Mouse (Mus musculus): Measurements from ENCODE around the gene Gak. TPM values are rescaled to one million over a fixed set of nuclear protein-coding genes. Genes with fewer than 3 reads are reported as not detected.

Gene Gak
- polyA plus RNA-seq, 1 experiment from 2014 or later, result 45.5 TPM

- Histone ChIP-seq H3K27me3 (ENCODE audit: control insufficient read depth, insufficient read depth, low read length) (no peaks in the 10 kb centered on the region), H3K9me3 (replicated peaks; ENCODE audit: control insufficient read depth, low read length) (no peaks in the 10 kb centered on the region), H3K9ac (replicated peaks; ENCODE audit: low read length) (no peak overlapping the region), H3K27ac (replicated peaks; ENCODE audit: low read depth, low read length) (no peak overlapping the region), H3K4me1 (ENCODE audit: control insufficient read depth, insufficient read depth, low read length) (no peaks in the 10 kb centered on the region), H3K36me3 (replicated peaks; ENCODE audit: control insufficient read depth, insufficient read depth, low read depth, low read length) (peaks cover 3% of the 10 kb centered on the region; the same call in 1 of the 2 replicates), H3K4me3 (ENCODE audit: low read depth, low read length) (no peak overlapping the region), H3K4me2 (ENCODE audit: low read depth, low read length) (no peak overlapping the region)
- no peak for DNase-seq (ENCODE audit: low spot score)
- 92% methylated on average over 2 of the region's 2 CpGs for WGBS
- no peak for ATAC-seq (replicated peaks; ENCODE audit: insufficient number of reproducible peaks, low FRiP score, low TSS enrichment, low read depth)
These were observed 64.2 kb downstream of the Gak start for GRCm38 (mm10) chr5:108565381-108565780.

- no peak overlapping the region for H3K9ac ChIP-seq (replicated peaks; ENCODE audit: low read length)
- no peak overlapping the region for H3K4me2 ChIP-seq (ENCODE audit: low read depth, low read length)
- WGBS, result 89% methylated on average over 3 of the region's 3 CpGs
- H3K9me3 ChIP-seq (replicated peaks; ENCODE audit: control insufficient read depth, low read length), result no peaks in the 10 kb centered on the region
- no peaks in the 10 kb centered on the region for H3K27me3 ChIP-seq (ENCODE audit: control insufficient read depth, insufficient read depth, low read length)
- no peaks in the 10 kb centered on the region; the same call in 1 of the 2 replicates for H3K36me3 ChIP-seq (replicated peaks; ENCODE audit: control insufficient read depth, insufficient read depth, low read depth, low read length)
- no peak for DNase-seq (ENCODE audit: low spot score)
- ATAC-seq (replicated peaks; ENCODE audit: insufficient number of reproducible peaks, low FRiP score, low TSS enrichment, low read depth), result no peak
- H3K4me3 ChIP-seq (ENCODE audit: low read depth, low read length), result no peak overlapping the region
- no peak overlapping the region for H3K27ac ChIP-seq (replicated peaks; ENCODE audit: low read depth, low read length)
- H3K4me1 ChIP-seq (ENCODE audit: control insufficient read depth, insufficient read depth, low read length), result no peaks in the 10 kb centered on the region
These were observed 65.2 kb downstream of the Gak start for GRCm38 (mm10) chr5:108564346-108564745.

- WGBS, result 85% methylated on average over 2 of the region's 2 CpGs
- Histone ChIP-seq H3K9me3 (replicated peaks; ENCODE audit: control insufficient read depth, low read length) (no peaks in the 10 kb centered on the region), H3K4me1 (ENCODE audit: control insufficient read depth, insufficient read depth, low read length) (no peaks in the 10 kb centered on the region), H3K27me3 (ENCODE audit: control insufficient read depth, insufficient read depth, low read length) (no peaks in the 10 kb centered on the region), H3K9ac (replicated peaks; ENCODE audit: low read length) (no peak overlapping the region), H3K27ac (replicated peaks; ENCODE audit: low read depth, low read length) (no peak overlapping the region), H3K4me3 (ENCODE audit: low read depth, low read length) (no peak overlapping the region), H3K4me2 (ENCODE audit: low read depth, low read length) (no peak overlapping the region), H3K36me3 (replicated peaks; ENCODE audit: control insufficient read depth, insufficient read depth, low read depth, low read length) (no peaks in the 10 kb centered on the region)
- DNase-seq (ENCODE audit: low spot score) (no peak), ATAC-seq (replicated peaks; ENCODE audit: insufficient number of reproducible peaks, low FRiP score, low TSS enrichment, low read depth) (no peak)
These were observed 67.1 kb downstream of the Gak start for GRCm38 (mm10) chr5:108562483-108562882.

GRCm38 (mm10) chr5:108556986-108557385 is 72.6 kb downstream of the Gak start:
- Histone ChIP-seq H3K36me3 (replicated peaks; ENCODE audit: control insufficient read depth, insufficient read depth, low read depth, low read length) (no peaks in the 10 kb centered on the region), H3K4me2 (ENCODE audit: low read depth, low read length) (no peak overlapping the region)
- no peak for ATAC-seq (replicated peaks; ENCODE audit: insufficient number of reproducible peaks, low FRiP score, low TSS enrichment, low read depth)

GRCm38 (mm10) chr5:108554041-108554440 is 75.5 kb downstream of the Gak start:
- Histone ChIP-seq H3K9ac (replicated peaks; ENCODE audit: low read length) (no peak overlapping the region), H3K27ac (replicated peaks; ENCODE audit: low read depth, low read length) (no peak overlapping the region), H3K4me3 (ENCODE audit: low read depth, low read length) (no peak overlapping the region), H3K9me3 (replicated peaks; ENCODE audit: control insufficient read depth, low read length) (no peaks in the 10 kb centered on the region), H3K4me2 (ENCODE audit: low read depth, low read length) (no peak overlapping the region), H3K36me3 (replicated peaks; ENCODE audit: control insufficient read depth, insufficient read depth, low read depth, low read length) (no peaks in the 10 kb centered on the region), H3K4me1 (ENCODE audit: control insufficient read depth, insufficient read depth, low read length) (no peaks in the 10 kb centered on the region), H3K27me3 (ENCODE audit: control insufficient read depth, insufficient read depth, low read length) (peaks cover 13% of the 10 kb centered on the region)
- WGBS, result 55% methylated on average over 1 of the region's 1 CpGs
- DNase-seq (ENCODE audit: low spot score) (no peak), ATAC-seq (replicated peaks; ENCODE audit: insufficient number of reproducible peaks, low FRiP score, low TSS enrichment, low read depth) (no peak)

More at GRCm38 (mm10) chr5:108556986-108557385, 72.6 kb downstream of the Gak start:
- Histone ChIP-seq H3K27ac (replicated peaks; ENCODE audit: low read depth, low read length) (no peak overlapping the region), H3K4me1 (ENCODE audit: control insufficient read depth, insufficient read depth, low read length) (no peaks in the 10 kb centered on the region), H3K4me3 (ENCODE audit: low read depth, low read length) (no peak overlapping the region), H3K27me3 (ENCODE audit: control insufficient read depth, insufficient read depth, low read length) (no peaks in the 10 kb centered on the region), H3K9me3 (replicated peaks; ENCODE audit: control insufficient read depth, low read length) (no peaks in the 10 kb centered on the region), H3K9ac (replicated peaks; ENCODE audit: low read length) (no peak overlapping the region)
- DNase-seq (ENCODE audit: low spot score), result no peak
- WGBS, result 81% methylated on average over 4 of the region's 4 CpGs

- WGBS, result 2% methylated on average over 16 of the region's 16 CpGs
- H3K9ac ChIP-seq (replicated peaks; ENCODE audit: low read length), result no peak overlapping the region
- peak overlapping the region; percentile 62 for H3K4me2 ChIP-seq (ENCODE audit: low read depth, low read length)
- DNase-seq (ENCODE audit: low spot score), result peak; percentile 1
- no peak overlapping the region for H3K27ac ChIP-seq (replicated peaks; ENCODE audit: low read depth, low read length)
- H3K9me3 ChIP-seq (replicated peaks; ENCODE audit: control insufficient read depth, low read length), result no peaks in the 10 kb centered on the region
- ATAC-seq (replicated peaks; ENCODE audit: insufficient number of reproducible peaks, low FRiP score, low TSS enrichment, low read depth), result peak; percentile 35
- no peaks in the 10 kb centered on the region for H3K4me1 ChIP-seq (ENCODE audit: control insufficient read depth, insufficient read depth, low read length)
- no peaks in the 10 kb centered on the region for H3K36me3 ChIP-seq (replicated peaks; ENCODE audit: control insufficient read depth, insufficient read depth, low read depth, low read length)
- H3K4me3 ChIP-seq (ENCODE audit: low read depth, low read length), result peak overlapping the region; percentile 23
- H3K27me3 ChIP-seq (ENCODE audit: control insufficient read depth, insufficient read depth, low read length), result peaks cover 13% of the 10 kb centered on the region
These were observed 79.4 kb downstream of the Gak start for GRCm38 (mm10) chr5:108550207-108550594.

- DNase-seq (ENCODE audit: low spot score) (peak; percentile 86), ATAC-seq (replicated peaks; ENCODE audit: insufficient number of reproducible peaks, low FRiP score, low TSS enrichment, low read depth) (peak; percentile 72)
- Histone ChIP-seq H3K4me3 (ENCODE audit: low read depth, low read length) (peak within 1 kb of the TSS; percentile 23), H3K27me3 (ENCODE audit: control insufficient read depth, insufficient read depth, low read length) (peaks cover 13% of the 10 kb centered on the region), H3K27ac (replicated peaks; ENCODE audit: low read depth, low read length) (no peak within 1 kb of the TSS), H3K4me2 (ENCODE audit: low read depth, low read length) (peak within 1 kb of the TSS; percentile 62), H3K9me3 (replicated peaks; ENCODE audit: control insufficient read depth, low read length) (no peaks in the 10 kb centered on the region), H3K4me1 (ENCODE audit: control insufficient read depth, insufficient read depth, low read length) (no peaks in the 10 kb centered on the region), H3K9ac (replicated peaks; ENCODE audit: low read length) (no peak within 1 kb of the TSS), H3K36me3 (replicated peaks; ENCODE audit: control insufficient read depth, insufficient read depth, low read depth, low read length) (no peaks in the 10 kb centered on the region)
- WGBS, result 0% methylated on average over 54 of the region's 56 CpGs
These were observed 79.9 kb downstream of the Gak start, which contains the start of gene Cplx1 for GRCm38 (mm10) chr5:108549489-108550206. TSS of gene Cplx1 (minus strand) at chr5:108550024.

GRCm38 (mm10) chr5:108549137-108549488 is 80.4 kb downstream of the Gak start:
- DNase-seq (ENCODE audit: low spot score) (no peak), ATAC-seq (replicated peaks; ENCODE audit: insufficient number of reproducible peaks, low FRiP score, low TSS enrichment, low read depth) (no peak)
- no peak overlapping the region for H3K27ac ChIP-seq (replicated peaks; ENCODE audit: low read depth, low read length)
- 0 out of 2 replicates have a peak overlapping the region, but pooled peaks have one; percentile 62 for H3K4me2 ChIP-seq (ENCODE audit: low read depth, low read length)
- H3K36me3 ChIP-seq (replicated peaks; ENCODE audit: control insufficient read depth, insufficient read depth, low read depth, low read length), result no peaks in the 10 kb centered on the region
- H3K27me3 ChIP-seq (ENCODE audit: control insufficient read depth, insufficient read depth, low read length), result peaks cover 13% of the 10 kb centered on the region
- H3K4me3 ChIP-seq (ENCODE audit: low read depth, low read length), result peak overlapping the region; percentile 23; the same call in 1 of the 2 replicates
- 16% methylated on average over 7 of the region's 7 CpGs for WGBS
- H3K9ac ChIP-seq (replicated peaks; ENCODE audit: low read length), result no peak overlapping the region
- H3K9me3 ChIP-seq (replicated peaks; ENCODE audit: control insufficient read depth, low read length), result no peaks in the 10 kb centered on the region
- no peaks in the 10 kb centered on the region for H3K4me1 ChIP-seq (ENCODE audit: control insufficient read depth, insufficient read depth, low read length)
